Mouse (Mus musculus) neutrophil, adult 5-6 weeks (primary cell): ENCODE results near the gene Bag6. TPM values are rescaled to one million over a fixed set of nuclear protein-coding genes. Genes with fewer than 3 reads are reported as not detected.

Experiments used
- ATAC-seq: fragments of 151-379, 151-347 bp; 2 replicates; pipeline ENCODE4 v1.8.0; 2017; ENCODE audit warnings: mild to moderate bottlenecking, moderate TSS enrichment; ENCODE audit not compliant: insufficient number of reproducible peaks, poor library complexity, low FRiP score, severe bottlenecking; ENCODE audit errors: extremely low read depth
- total RNA-seq: library from RNA; stranded (forward); fragments of 200-1000 nt; gene quantifications from 2 replicates; pipeline ENCODE4 v1.2.3, GENCODE M21; 2017

Gene Bag6
- total RNA-seq, result 159 and 160 TPM in 2 replicates

- ATAC-seq, result peak; percentile 76
Observed at GRCm38 (mm10) chr17:35134801-35135590, at the start of gene Bag6. Gene Bag6, plus strand, starts transcription at chr17:35135178.

GRCm38 (mm10) chr17:35085208-35085865 lies 49.6 kb upstream of the Bag6 start, which contains the start of gene Ly6g6f:
Gene Ly6g6f, minus strand, starts transcription at chr17:35085610.
- no peak for ATAC-seq

- ATAC-seq, result no peak
Observed at GRCm38 (mm10) chr17:35088151-35088550, 46.8 kb upstream of the Bag6 start.

GRCm38 (mm10) chr17:35088825-35089644 lies 45.9 kb upstream of the Bag6 start, which contains the start of gene Abhd16a:
Gene Abhd16a, plus strand, starts transcription at chr17:35089263.
- ATAC-seq, result peak; percentile 95

- ATAC-seq, result no peak
Observed at GRCm38 (mm10) chr17:35090166-35090932, 44.6 kb upstream of the Bag6 start.

- no peak for ATAC-seq
Observed at GRCm38 (mm10) chr17:35092403-35093198, 42.4 kb upstream of the Bag6 start.

GRCm38 (mm10) chr17:35094475-35095365 lies 40.3 kb upstream of the Bag6 start:
- ATAC-seq, result no peak

GRCm38 (mm10) chr17:35096597-35096996 lies 38.4 kb upstream of the Bag6 start:
- ATAC-seq, result no peak

- no peak for ATAC-seq
Observed at GRCm38 (mm10) chr17:35097164-35097655, 37.8 kb upstream of the Bag6 start.

- no peak for ATAC-seq
Observed at GRCm38 (mm10) chr17:35100196-35100765, 34.7 kb upstream of the Bag6 start.

- no peak for ATAC-seq
Observed at GRCm38 (mm10) chr17:35101161-35101560, 33.8 kb upstream of the Bag6 start.

GRCm38 (mm10) chr17:35102299-35102698 lies 32.7 kb upstream of the Bag6 start:
- ATAC-seq, result no peak

GRCm38 (mm10) chr17:35103221-35103690 lies 31.7 kb upstream of the Bag6 start:
- no peak for ATAC-seq

- ATAC-seq, result no peak
Observed at GRCm38 (mm10) chr17:35104079-35104478, 30.9 kb upstream of the Bag6 start.

- ATAC-seq, result no peak
Observed at GRCm38 (mm10) chr17:35104754-35105153, 30.2 kb upstream of the Bag6 start.

GRCm38 (mm10) chr17:35105740-35106389 lies 29.1 kb upstream of the Bag6 start:
- ATAC-seq, result peak; percentile 34; the same call in 1 of the 2 replicates
